Mouse (Mus musculus): Measurements from ENCODE around the gene Chpf2.

The Chpf2 gene

GRCm38 (mm10) chr5:24639081-24639480, 52.5 kb downstream of the Chpf2 start:
- in situ Hi-C loops (cut with MboI, MseI): no loop called here
